Mouse (Mus musculus) midbrain, embryonic 11.5 days (tissue): Measurements from ENCODE around the gene Dcp1a. TPM values are rescaled to one million over a fixed set of nuclear protein-coding genes. Genes with fewer than 3 reads are reported as not detected.
A peak's percentile ranks its signal among the peaks of the same experiment; 100 is the strongest.

Experiments used
- ATAC-seq: fragments of 200-750 bp; cut with Nextera tagmentation; 2 replicates; pipeline ENCODE4 v1.8.0; 2017; ENCODE audit warnings: moderate TSS enrichment, moderate library complexity; ENCODE audit not compliant: low FRiP score
- DNase-seq: peaks from one replicate; pipeline ENCODE4 v3.0.0; 2015; ENCODE audit warnings: low spot score; ENCODE audit errors: missing footprints
- H3K27ac ChIP-seq: fragments of 300-500 bp; sonication (generic); 2 replicates; pipeline ENCODE4 v1.5.1; 2014; ENCODE audit warnings: low read depth, low read length
- H3K27me3 ChIP-seq: fragments of 300-500 bp; sonication (generic); 2 replicates; pipeline ENCODE4 v1.6.1; 2014; ENCODE audit warnings: mild to moderate bottlenecking, low read length, moderate library complexity, mixed read lengths; ENCODE audit not compliant: control insufficient read depth, insufficient read depth
- H3K36me3 ChIP-seq: fragments of 300-500 bp; sonication (generic); 2 replicates; pipeline ENCODE4 v1.6.1; 2014; ENCODE audit warnings: mild to moderate bottlenecking, low read length, moderate library complexity, mixed read lengths; ENCODE audit not compliant: control insufficient read depth, insufficient read depth
- H3K4me1 ChIP-seq: fragments of 300-500 bp; sonication (generic); 2 replicates; pipeline ENCODE4 v1.6.1; 2014; ENCODE audit warnings: low read length; ENCODE audit not compliant: control insufficient read depth, insufficient read depth
- H3K4me2 ChIP-seq: fragments of 300-500 bp; sonication (generic); 2 replicates; pipeline ENCODE4 v1.6.1; 2014; ENCODE audit warnings: mild to moderate bottlenecking, moderate library complexity
- H3K4me3 ChIP-seq: fragments of 300-500 bp; sonication (generic); 2 replicates; pipeline ENCODE4 v1.5.1; 2014; ENCODE audit warnings: low read depth, low read length
- H3K9ac ChIP-seq: fragments of 300-500 bp; sonication (generic); 2 replicates; pipeline ENCODE4 v1.6.1; 2014; ENCODE audit warnings: low read length
- H3K9me3 ChIP-seq: fragments of 300-500 bp; sonication (generic); 2 replicates; pipeline ENCODE4 v1.6.1; 2016; ENCODE audit warnings: low read length; ENCODE audit not compliant: control insufficient read depth
- WGBS: fragments of 180-500 bp; shearing (Covaris S2); extraction: QIAGEN DNeasy Blood & Tissue Kit; methylation state at CpG from one replicate; pipeline ENCODE4 v1.1.7; 2014; 5-methylcytosine and 5-hydroxymethylcytosine counted together
- microRNA-seq: library from miRNA; unstranded; fragments of <30 nt; microRNA quantifications from one replicate; pipeline ENCODE4, GENCODE M21; 2017
- polyA plus RNA-seq: library from polyadenylated mRNA; unstranded; fragments of >200 nt; fragmentation: Nextera tagmentation; extraction: Ambion mirVana; gene quantifications from 2 replicates; pipeline ENCODE4 v1.2.1, GENCODE M21; 2014

Gene Dcp1a
- polyA plus RNA-seq, 1 experiment from 2014 or later = 25.2 TPM

GRCm38 (mm10) chr14:30575791-30576190, 96.5 kb downstream of the Dcp1a start:
- no peak overlapping the region for H3K27ac ChIP-seq
- no peaks in the 10 kb centered on the region for H3K9me3 ChIP-seq
- 83% methylated on average over 7 of the region's 7 CpGs for WGBS
- H3K27me3 ChIP-seq = no peaks in the 10 kb centered on the region
- H3K4me2 ChIP-seq = no peak overlapping the region
- no peak overlapping the region for H3K9ac ChIP-seq
- no peak overlapping the region for H3K4me3 ChIP-seq
- ATAC-seq (no peak), DNase-seq (no peak)
- H3K4me1 ChIP-seq = no peaks in the 10 kb centered on the region
- H3K36me3 ChIP-seq = peaks cover 10% of the 10 kb centered on the region

- Histone ChIP-seq H3K27ac (no peak overlapping the region), H3K9ac (no peak overlapping the region), H3K4me3 (no peak overlapping the region), H3K27me3 (no peaks in the 10 kb centered on the region), H3K9me3 (no peaks in the 10 kb centered on the region), H3K4me2 (no peak overlapping the region), H3K4me1 (no peaks in the 10 kb centered on the region), H3K36me3 (peaks cover 10% of the 10 kb centered on the region)
- DNase-seq (no peak), ATAC-seq (no peak)
- WGBS = 76% methylated on average over 5 of the region's 5 CpGs
These were observed 96.9 kb downstream of the Dcp1a start for GRCm38 (mm10) chr14:30576260-30576659.

Small RNA genes within 50 kb of the gene (microRNA-seq; reads per million reads assigned to microRNA genes)
- gene Mir3076 = 4.9 reads per million, percentile 23 among the genes with 10 or more reads in this experiment

Other genes with a start within 250 kb of the Dcp1a start
- gene Cacna1d, start 11.9 kb downstream of the Dcp1a start, polyA plus RNA-seq = 0.89 and 1.0 TPM in 2 replicates
- gene Tkt, start 68.8 kb downstream of the Dcp1a start, polyA plus RNA-seq = 135 and 154 TPM in 2 replicates
- 17.6 and 20.1 TPM in 2 replicates for gene Prkcd, start 146.7 kb downstream of the Dcp1a start, polyA plus RNA-seq
- 11.0 and 12.3 TPM in 2 replicates for gene Rft1, start 174.8 kb downstream of the Dcp1a start, polyA plus RNA-seq
- gene Sfmbt1, start 235.3 kb downstream of the Dcp1a start, polyA plus RNA-seq = 22.0 and 24.5 TPM in 2 replicates